Mouse (Mus musculus) stomach, embryonic 14.5 days (tissue): Measurements from ENCODE around the gene Myo1h. TPM values are rescaled to one million over a fixed set of nuclear protein-coding genes. Genes with fewer than 3 reads are reported as not detected.

ENCODE experiments used
- ATAC-seq: fragments of 200-750 bp; cut with Nextera tagmentation; 2 replicates; pipeline ENCODE4 v1.8.0; 2017; ENCODE audit warnings: low read depth, moderate TSS enrichment; ENCODE audit not compliant: insufficient number of reproducible peaks, insufficient read depth, low FRiP score
- H3K27ac ChIP-seq: fragments of 300-500 bp; sonication (generic); 2 replicates; pipeline ENCODE4 v1.5.1; 2014; ENCODE audit warnings: mild to moderate bottlenecking, low read length, moderate library complexity, mixed read lengths
- H3K27me3 ChIP-seq: fragments of 300-500 bp; sonication (generic); 2 replicates; pipeline ENCODE4 v1.6.1; 2014; ENCODE audit warnings: low read length, control low read depth, mixed read lengths; ENCODE audit not compliant: control insufficient read depth, insufficient read depth
- H3K36me3 ChIP-seq: fragments of 300-500 bp; sonication (generic); 2 replicates; pipeline ENCODE4 v1.6.1; 2014; ENCODE audit warnings: mild to moderate bottlenecking, control low read depth, low read length, moderate library complexity, mixed read lengths; ENCODE audit not compliant: control insufficient read depth, insufficient read depth
- H3K4me1 ChIP-seq: fragments of 300-500 bp; sonication (generic); 2 replicates; pipeline ENCODE4 v1.6.1; 2014; ENCODE audit warnings: low read length, control low read depth, mixed read lengths; ENCODE audit not compliant: control insufficient read depth, insufficient read depth
- H3K4me2 ChIP-seq: fragments of 300-500 bp; sonication (generic); replicated peaks from 2 replicates; pipeline ENCODE4 v1.6.1; 2014; ENCODE audit warnings: low read depth, low read length, control low read depth
- H3K4me3 ChIP-seq: fragments of 300-500 bp; sonication (generic); 2 replicates; pipeline ENCODE4 v1.5.1; 2014; ENCODE audit warnings: low read depth, low read length, control low read depth
- H3K9ac ChIP-seq: fragments of 300-500 bp; sonication (generic); replicated peaks from 2 replicates; pipeline ENCODE4 v1.6.1; 2014; ENCODE audit warnings: low read depth, mild to moderate bottlenecking, control low read depth, low read length, moderate library complexity, mixed read lengths
- H3K9me3 ChIP-seq: fragments of 300-500 bp; sonication (generic); 2 replicates; pipeline ENCODE4 v1.6.1; 2016; ENCODE audit warnings: low read depth, low read length, control low read depth; ENCODE audit not compliant: control insufficient read depth
- WGBS: fragments of 180-500 bp; shearing (Covaris S2); extraction: QIAGEN DNeasy Blood & Tissue Kit; methylation state at CpG from one replicate; pipeline ENCODE4 v1.1.7; 2014; 5-methylcytosine and 5-hydroxymethylcytosine counted together
- polyA plus RNA-seq: library from polyadenylated mRNA; unstranded; fragments of >200 nt; fragmentation: Nextera tagmentation; extraction: Ambion mirVana; gene quantifications from 2 replicates; pipeline ENCODE4 v1.2.1, GENCODE M21; 2014

Gene Myo1h
- polyA plus RNA-seq, 1 experiment from 2014 or later = 5.6 TPM

GRCm38 (mm10) chr5:114371731-114372473, 82.9 kb downstream of the Myo1h start:
- no peak overlapping the region for H3K4me3 ChIP-seq
- H3K9ac ChIP-seq = no peak overlapping the region
- peak overlapping the region; percentile 16; the same call in 1 of the 2 replicates for H3K4me2 ChIP-seq
- H3K27ac ChIP-seq = peak overlapping the region; percentile 98
- H3K27me3 ChIP-seq = no peaks in the 10 kb centered on the region
- H3K9me3 ChIP-seq = no peaks in the 10 kb centered on the region
- peaks cover 65% of the 10 kb centered on the region for H3K36me3 ChIP-seq
- peaks cover 57% of the 10 kb centered on the region for H3K4me1 ChIP-seq
- no peak for ATAC-seq
- WGBS = 55% methylated on average over 25 of the region's 25 CpGs

- Histone ChIP-seq H3K9ac (no peak overlapping the region), H3K4me3 (no peak overlapping the region), H3K4me2 (0 out of 2 replicates have a peak overlapping the region, but pooled peaks have one; percentile 12), H3K36me3 (peaks cover 59% of the 10 kb centered on the region), H3K27ac (peak overlapping the region; percentile 98), H3K9me3 (no peaks in the 10 kb centered on the region), H3K27me3 (no peaks in the 10 kb centered on the region), H3K4me1 (peaks cover 62% of the 10 kb centered on the region)
- ATAC-seq = 0 out of 2 replicates have a peak, but pooled peaks have one; percentile 5
- 48% methylated on average over 11 of the region's 11 CpGs for WGBS
Observed at GRCm38 (mm10) chr5:114372565-114372964, 83.6 kb downstream of the Myo1h start.

- WGBS = 67% methylated on average over 11 of the region's 11 CpGs
- H3K9me3 ChIP-seq = no peaks in the 10 kb centered on the region
- no peak overlapping the region for H3K4me2 ChIP-seq
- H3K36me3 ChIP-seq = peaks cover 52% of the 10 kb centered on the region
- peak overlapping the region; percentile 98 for H3K27ac ChIP-seq
- H3K4me3 ChIP-seq = no peak overlapping the region
- no peak for ATAC-seq
- no peak overlapping the region for H3K9ac ChIP-seq
- no peaks in the 10 kb centered on the region for H3K27me3 ChIP-seq
- peaks cover 68% of the 10 kb centered on the region for H3K4me1 ChIP-seq
Observed at GRCm38 (mm10) chr5:114373174-114373573, 84.2 kb downstream of the Myo1h start.

GRCm38 (mm10) chr5:114373581-114373980, 84.6 kb downstream of the Myo1h start:
- no peak overlapping the region for H3K9ac ChIP-seq
- 86% methylated on average over 9 of the region's 9 CpGs for WGBS
- no peaks in the 10 kb centered on the region for H3K9me3 ChIP-seq
- no peak overlapping the region for H3K4me3 ChIP-seq
- H3K4me2 ChIP-seq = no peak overlapping the region
- H3K36me3 ChIP-seq = peaks cover 49% of the 10 kb centered on the region
- peaks cover 70% of the 10 kb centered on the region for H3K4me1 ChIP-seq
- no peaks in the 10 kb centered on the region for H3K27me3 ChIP-seq
- H3K27ac ChIP-seq = peak overlapping the region; percentile 98
- no peak for ATAC-seq

GRCm38 (mm10) chr5:114374409-114375213, 85.6 kb downstream of the Myo1h start:
- Histone ChIP-seq H3K4me3 (no peak overlapping the region), H3K4me1 (peaks cover 73% of the 10 kb centered on the region), H3K36me3 (peaks cover 41% of the 10 kb centered on the region), H3K9ac (no peak overlapping the region), H3K27ac (no peak overlapping the region), H3K9me3 (no peaks in the 10 kb centered on the region), H3K4me2 (no peak overlapping the region), H3K27me3 (no peaks in the 10 kb centered on the region)
- 86% methylated on average over 23 of the region's 23 CpGs for WGBS
- ATAC-seq = no peak

GRCm38 (mm10) chr5:114378177-114378920, 89.4 kb downstream of the Myo1h start:
- Histone ChIP-seq H3K9ac (no peak overlapping the region), H3K9me3 (no peaks in the 10 kb centered on the region), H3K4me3 (peak overlapping the region; percentile 89), H3K27ac (no peak overlapping the region), H3K4me1 (peaks cover 48% of the 10 kb centered on the region), H3K36me3 (peaks cover 20% of the 10 kb centered on the region), H3K27me3 (no peaks in the 10 kb centered on the region), H3K4me2 (peak overlapping the region; percentile 82)
- 49% methylated on average over 10 of the region's 10 CpGs for WGBS
- no peak for ATAC-seq

GRCm38 (mm10) chr5:114378936-114379335, 90.0 kb downstream of the Myo1h start:
- Histone ChIP-seq H3K4me1 (peaks cover 44% of the 10 kb centered on the region), H3K36me3 (peaks cover 14% of the 10 kb centered on the region), H3K4me3 (peak overlapping the region; percentile 89), H3K9me3 (no peaks in the 10 kb centered on the region), H3K27ac (no peak overlapping the region), H3K9ac (peak overlapping the region; percentile 92; the same call in 1 of the 2 replicates), H3K27me3 (no peaks in the 10 kb centered on the region), H3K4me2 (peak overlapping the region; percentile 82)
- 34% methylated on average over 6 of the region's 6 CpGs for WGBS
- ATAC-seq = no peak

GRCm38 (mm10) chr5:114379763-114380162, 90.8 kb downstream of the Myo1h start:
- Histone ChIP-seq H3K9ac (peak overlapping the region; percentile 92), H3K4me3 (peak overlapping the region; percentile 89), H3K4me2 (peak overlapping the region; percentile 82), H3K4me1 (peaks cover 42% of the 10 kb centered on the region), H3K36me3 (peaks cover 12% of the 10 kb centered on the region), H3K9me3 (no peaks in the 10 kb centered on the region), H3K27ac (peak overlapping the region; percentile 88), H3K27me3 (no peaks in the 10 kb centered on the region)
- ATAC-seq = no peak; the same call in 1 of the 2 replicates
- 2% methylated on average over 20 of the region's 20 CpGs for WGBS
